Mouse (Mus musculus): ENCODE measurements around the gene Mfap3l. TPM values are rescaled to one million over a fixed set of nuclear protein-coding genes. Genes with fewer than 3 reads are reported as not detected.
"Not testable (repeated sequence)": the region's sequence is repeated elsewhere in the genome, so short reads cannot be mapped to it uniquely, and the experiment has no call there.

Gene Mfap3l
- total RNA-seq (2014; rRNA removed): 0.09 and 0.20 TPM in 2 replicates
- polyA plus RNA-seq (2012; rRNA removed): 0.09 and 0.11 TPM in 2 replicates

DNA sequence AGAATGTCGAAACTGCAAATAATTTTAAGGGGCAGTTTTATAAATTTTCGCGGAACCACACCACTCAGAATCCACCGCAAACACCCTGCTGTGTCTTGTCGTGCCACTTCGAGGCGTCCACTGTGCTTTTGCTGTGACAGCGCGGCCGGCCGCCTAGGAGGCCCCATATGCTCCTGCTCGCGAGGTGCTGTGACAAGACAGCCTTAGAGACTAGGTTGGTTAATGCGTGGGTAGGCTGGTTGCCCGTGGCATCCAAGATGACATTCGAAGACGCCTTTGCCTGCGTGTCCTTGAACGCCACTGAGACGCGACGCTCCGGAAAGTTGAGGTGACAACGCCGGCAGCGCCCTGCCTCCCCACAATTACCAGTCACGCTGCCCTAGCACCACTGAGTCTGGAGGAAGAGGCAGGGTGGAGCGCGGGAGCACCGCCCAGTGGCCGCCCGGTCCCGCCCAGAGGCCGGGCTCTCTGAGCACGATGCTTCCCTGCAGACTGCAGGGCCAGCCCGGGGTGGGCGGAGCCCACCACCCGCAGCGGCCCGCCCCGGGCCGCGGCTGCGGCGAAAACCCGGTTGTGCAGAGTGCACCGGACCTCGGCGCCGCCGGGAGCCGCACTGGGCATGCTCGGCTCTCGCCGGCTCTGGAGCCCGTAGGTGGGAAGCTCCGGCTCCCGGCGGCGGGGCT lies at the start of gene Mfap3l:
Gene Mfap3l, plus strand, starts transcription at position 578 of the 683 bp plus-strand sequence.
- Histone ChIP-seq H3K79me2 (ENCODE audit: control insufficient read depth, insufficient read depth, low read length) (no peaks in the 10 kb centered on the region), H3K4me1 (ENCODE audit: control insufficient read depth, insufficient read depth, low read length) (peaks cover 3% of the 10 kb centered on the region), H3K9ac (ENCODE audit: low read depth, low read length) (peak within 1 kb of the TSS; percentile 71), H3K27ac (replicated peaks; ENCODE audit: insufficient read depth, low read depth, low read length) (no peak within 1 kb of the TSS; the same call in 1 of the 2 replicates), H3K36me3 (ENCODE audit: control insufficient read depth, insufficient read depth, low read length) (no peaks in the 10 kb centered on the region), H3K4me3 (ENCODE audit: insufficient read depth, low read depth, low read length) (peak within 1 kb of the TSS; percentile 72), H3K27me3 (ENCODE audit: control insufficient read depth, insufficient read depth, low read length) (peaks cover 5% of the 10 kb centered on the region; the same call in 1 of the 2 replicates)
- DNase-seq (ENCODE audit: extremely low read depth, low read depth, low spot score): peak; percentile 81
- 1% methylated on average over 60 of the region's 60 CpGs for WGBS
- TF ChIP-seq POLR2A (IDR thresholded peaks at IDR 0.05; ENCODE audit: extremely low read depth, insufficient read depth, low read length) (no peak), CTCF (IDR thresholded peaks at IDR 0.05; ENCODE audit: low read depth, low read length) (no peak)

DNA sequence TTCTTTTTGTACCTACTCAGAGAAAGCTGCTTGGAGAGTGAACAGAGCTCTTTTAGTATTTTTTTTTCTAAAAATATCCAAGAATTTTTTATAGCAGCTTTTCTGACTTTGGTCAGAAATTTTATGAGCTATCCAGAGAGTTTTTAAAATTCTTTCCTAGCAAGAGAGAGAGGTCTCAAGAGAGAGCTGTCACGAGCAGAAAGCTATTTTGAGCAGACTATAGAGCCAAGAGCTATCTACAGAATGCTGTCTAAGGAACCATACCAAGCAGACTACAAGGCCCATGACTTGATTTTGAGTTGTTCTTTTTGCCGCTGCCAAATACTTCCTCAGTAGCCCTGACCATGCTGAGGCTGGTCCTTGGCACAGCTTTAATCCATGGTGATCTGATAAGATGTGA lies 49.3 kb upstream of the Mfap3l start:
- Histone ChIP-seq H3K36me3 (ENCODE audit: control insufficient read depth, insufficient read depth, low read length) (no peaks in the 10 kb centered on the region), H3K27me3 (ENCODE audit: control insufficient read depth, insufficient read depth, low read length) (no peaks in the 10 kb centered on the region), H3K4me3 (ENCODE audit: insufficient read depth, low read depth, low read length) (no peak overlapping the region), H3K27ac (replicated peaks; ENCODE audit: insufficient read depth, low read depth, low read length) (no peak overlapping the region), H3K79me2 (ENCODE audit: control insufficient read depth, insufficient read depth, low read length) (no peaks in the 10 kb centered on the region), H3K4me1 (ENCODE audit: control insufficient read depth, insufficient read depth, low read length) (no peaks in the 10 kb centered on the region), H3K9ac (ENCODE audit: low read depth, low read length) (no peak overlapping the region)
- WGBS: 77% methylated on average over 2 of the region's 2 CpGs
- DNase-seq (ENCODE audit: extremely low read depth, low read depth, low spot score): no peak
- TF ChIP-seq POLR2A (IDR thresholded peaks at IDR 0.05; ENCODE audit: extremely low read depth, insufficient read depth, low read length) (no peak), CTCF (IDR thresholded peaks at IDR 0.05; ENCODE audit: low read depth, low read length) (no peak)

DNA sequence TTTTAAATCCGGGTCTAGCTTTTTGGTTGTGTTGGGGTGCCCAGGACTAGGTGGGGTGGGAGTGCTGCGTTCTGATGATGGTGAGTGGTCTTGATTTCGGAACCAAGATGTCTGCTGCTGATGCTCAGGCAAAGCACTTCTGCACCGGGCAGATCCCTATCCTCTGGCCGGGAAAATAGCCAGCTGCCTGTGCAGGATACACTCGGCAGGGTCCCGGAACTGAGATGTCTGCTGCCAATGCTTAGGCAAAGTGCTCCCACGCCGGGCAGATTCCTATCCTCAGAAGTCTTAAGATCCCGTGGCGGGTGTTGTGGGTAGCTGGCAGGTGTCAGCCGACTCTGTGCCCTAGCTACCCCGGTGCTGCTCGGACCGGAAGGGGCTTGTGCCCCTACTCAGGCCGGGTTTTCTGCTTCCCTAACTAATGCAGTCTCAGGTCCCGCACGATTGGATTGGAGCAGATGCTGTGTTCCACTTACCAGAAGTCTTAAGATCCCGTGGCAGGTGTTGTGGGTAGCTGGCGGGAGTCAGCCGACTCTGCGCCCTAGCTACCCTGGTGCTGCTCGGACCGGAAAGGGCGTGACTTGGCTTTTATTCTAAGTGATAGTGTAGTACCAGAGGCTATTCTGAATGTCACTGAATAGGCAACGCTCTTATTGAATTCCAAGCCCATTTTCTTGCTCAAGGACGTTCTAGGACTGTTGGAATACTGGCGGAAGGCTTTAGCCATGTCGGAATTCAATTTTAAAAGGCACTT lies 41.1 kb upstream of the Mfap3l start:
- not testable (repeated sequence) for H3K4me3 ChIP-seq (ENCODE audit: insufficient read depth, low read depth, low read length); H3K36me3 ChIP-seq (ENCODE audit: control insufficient read depth, insufficient read depth, low read length); H3K79me2 ChIP-seq (ENCODE audit: control insufficient read depth, insufficient read depth, low read length); H3K4me1 ChIP-seq (ENCODE audit: control insufficient read depth, insufficient read depth, low read length); H3K9ac ChIP-seq (ENCODE audit: low read depth, low read length); H3K27ac ChIP-seq (replicated peaks; ENCODE audit: insufficient read depth, low read depth, low read length); H3K27me3 ChIP-seq (ENCODE audit: control insufficient read depth, insufficient read depth, low read length); DNase-seq (ENCODE audit: extremely low read depth, low read depth, low spot score)
- 88% methylated on average over 29 of the region's 29 CpGs for WGBS

DNA sequence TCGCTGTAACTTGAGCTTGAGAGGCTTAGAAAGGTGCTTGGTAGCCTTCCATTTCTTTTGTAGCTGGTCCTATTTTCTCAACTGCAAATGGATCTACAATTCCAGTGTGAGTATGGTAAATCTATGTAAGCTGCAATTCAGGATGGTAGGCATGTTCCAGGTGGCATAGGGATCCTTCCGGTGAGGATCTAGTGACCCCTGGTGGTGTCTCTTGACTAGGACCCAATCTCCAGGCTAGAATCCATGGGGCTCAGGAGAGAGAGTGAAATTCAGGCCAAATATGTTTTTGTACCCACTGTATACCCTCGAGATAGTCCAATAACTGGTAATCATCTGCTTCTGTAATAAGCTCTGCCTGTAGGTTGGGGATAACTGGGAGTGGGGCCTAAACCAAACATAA lies 37.9 kb upstream of the Mfap3l start:
- Histone ChIP-seq H3K36me3 (ENCODE audit: control insufficient read depth, insufficient read depth, low read length) (no peaks in the 10 kb centered on the region), H3K4me1 (ENCODE audit: control insufficient read depth, insufficient read depth, low read length) (no peaks in the 10 kb centered on the region), H3K4me3 (ENCODE audit: insufficient read depth, low read depth, low read length) (no peak overlapping the region), H3K9ac (ENCODE audit: low read depth, low read length) (no peak overlapping the region), H3K27me3 (ENCODE audit: control insufficient read depth, insufficient read depth, low read length) (no peaks in the 10 kb centered on the region), H3K79me2 (ENCODE audit: control insufficient read depth, insufficient read depth, low read length) (no peaks in the 10 kb centered on the region), H3K27ac (replicated peaks; ENCODE audit: insufficient read depth, low read depth, low read length) (no peak overlapping the region)
- WGBS: 53% methylated on average over 3 of the region's 3 CpGs
- DNase-seq (ENCODE audit: extremely low read depth, low read depth, low spot score): peak; percentile 61
- TF ChIP-seq POLR2A (IDR thresholded peaks at IDR 0.05; ENCODE audit: extremely low read depth, insufficient read depth, low read length) (no peak), CTCF (IDR thresholded peaks at IDR 0.05; ENCODE audit: low read depth, low read length) (peak; percentile 67)

DNA sequence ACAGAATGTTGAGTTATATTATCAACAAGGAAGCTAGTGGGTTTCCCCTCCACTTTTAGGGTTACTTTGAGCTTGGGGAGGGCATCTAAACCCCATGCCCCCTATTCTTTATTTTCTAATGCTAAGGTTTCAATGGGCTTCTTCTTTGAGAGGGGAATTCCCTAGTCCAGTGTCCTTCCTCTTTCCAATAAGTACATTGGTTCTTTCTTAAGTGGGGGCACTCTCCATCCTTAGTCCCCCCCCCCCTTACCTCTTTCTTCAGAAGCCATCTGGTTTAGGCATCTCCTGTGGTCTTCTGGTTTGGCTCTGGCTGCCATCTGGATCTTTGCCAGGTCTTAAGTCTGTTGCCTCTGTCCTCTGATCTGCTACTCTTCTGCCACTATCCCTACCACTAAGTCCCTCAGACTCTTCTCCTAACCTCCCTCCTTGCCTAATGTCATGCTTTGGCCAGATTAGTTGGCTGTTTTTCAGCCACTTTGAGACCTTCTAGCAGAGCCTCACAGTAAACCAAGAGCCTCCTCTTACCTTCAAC lies 21.0 kb upstream of the Mfap3l start:
- Histone ChIP-seq H3K79me2 (ENCODE audit: control insufficient read depth, insufficient read depth, low read length) (no peaks in the 10 kb centered on the region), H3K27me3 (ENCODE audit: control insufficient read depth, insufficient read depth, low read length) (no peaks in the 10 kb centered on the region), H3K4me1 (ENCODE audit: control insufficient read depth, insufficient read depth, low read length) (no peaks in the 10 kb centered on the region), H3K27ac (replicated peaks; ENCODE audit: insufficient read depth, low read depth, low read length) (no peak overlapping the region), H3K9ac (ENCODE audit: low read depth, low read length) (no peak overlapping the region), H3K4me3 (ENCODE audit: insufficient read depth, low read depth, low read length) (no peak overlapping the region), H3K36me3 (ENCODE audit: control insufficient read depth, insufficient read depth, low read length) (no peaks in the 10 kb centered on the region)
- DNase-seq (ENCODE audit: extremely low read depth, low read depth, low spot score): no peak
- TF ChIP-seq POLR2A (IDR thresholded peaks at IDR 0.05; ENCODE audit: extremely low read depth, insufficient read depth, low read length): no peak
- TF ChIP-seq CTCF (IDR thresholded peaks at IDR 0.05; ENCODE audit: low read depth, low read length): no peak

DNA sequence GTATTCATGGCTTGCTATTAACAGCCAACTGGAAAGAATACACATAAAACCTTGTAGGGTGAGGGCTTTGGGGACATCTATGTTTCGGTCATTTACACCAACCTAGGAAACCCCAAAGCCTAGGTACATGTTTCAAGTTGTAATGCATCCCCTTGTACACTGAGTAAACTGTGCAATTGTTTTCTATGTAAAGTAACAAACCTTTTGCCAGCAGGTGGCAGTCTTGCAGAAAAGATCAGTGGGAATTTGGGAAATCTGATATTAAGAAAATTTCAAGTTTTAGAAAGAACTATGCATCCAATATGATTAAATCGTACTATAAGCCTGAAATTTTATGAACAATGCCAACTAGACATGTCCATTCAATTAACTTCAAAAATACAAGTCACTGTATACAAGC lies 15.7 kb upstream of the Mfap3l start:
- H3K9ac ChIP-seq (ENCODE audit: low read depth, low read length): no peak overlapping the region
- DNase-seq (ENCODE audit: extremely low read depth, low read depth, low spot score): peak; percentile 33
- 26% methylated on average over 2 of the region's 2 CpGs for WGBS
- no peaks in the 10 kb centered on the region for H3K4me1 ChIP-seq (ENCODE audit: control insufficient read depth, insufficient read depth, low read length)
- H3K36me3 ChIP-seq (ENCODE audit: control insufficient read depth, insufficient read depth, low read length): no peaks in the 10 kb centered on the region
- no peaks in the 10 kb centered on the region for H3K79me2 ChIP-seq (ENCODE audit: control insufficient read depth, insufficient read depth, low read length)
- no peak overlapping the region for H3K4me3 ChIP-seq (ENCODE audit: insufficient read depth, low read depth, low read length)
- TF ChIP-seq POLR2A (IDR thresholded peaks at IDR 0.05; ENCODE audit: extremely low read depth, insufficient read depth, low read length): no peak
- 0 out of 2 replicates have a peak, but pooled peaks have one; percentile 26 for TF ChIP-seq CTCF (IDR thresholded peaks at IDR 0.05; ENCODE audit: low read depth, low read length)
- no peaks in the 10 kb centered on the region for H3K27me3 ChIP-seq (ENCODE audit: control insufficient read depth, insufficient read depth, low read length)
- no peak overlapping the region for H3K27ac ChIP-seq (replicated peaks; ENCODE audit: insufficient read depth, low read depth, low read length)
